Mouse (Mus musculus) midbrain, embryonic 12.5 days (tissue): Measurements from ENCODE around the gene Mcm5. TPM values are rescaled to one million over a fixed set of nuclear protein-coding genes. Genes with fewer than 3 reads are reported as not detected.
A peak's percentile ranks its signal among the peaks of the same experiment; 100 is the strongest.

Experiments
- ATAC-seq: fragments of 200-750 bp; cut with Nextera tagmentation; 2 replicates; pipeline ENCODE4 v1.8.0; 2017; ENCODE audit warnings: low read depth, moderate TSS enrichment, moderate library complexity; ENCODE audit not compliant: low FRiP score
- H3K27ac ChIP-seq: fragments of 300-500 bp; sonication (generic); replicated peaks from 2 replicates; pipeline ENCODE4 v1.5.1; 2016; ENCODE audit warnings: mild to moderate bottlenecking
- H3K27me3 ChIP-seq: fragments of 300-500 bp; sonication (generic); 2 replicates; pipeline ENCODE4 v1.6.1; 2016; ENCODE audit warnings: mild to moderate bottlenecking
- H3K36me3 ChIP-seq: fragments of 300-500 bp; sonication (generic); 2 replicates; pipeline ENCODE4 v1.6.1; 2016
- H3K4me1 ChIP-seq: fragments of 300-500 bp; sonication (generic); 2 replicates; pipeline ENCODE4 v1.6.1; 2016
- H3K4me2 ChIP-seq: fragments of 300-500 bp; sonication (generic); replicated peaks from 2 replicates; pipeline ENCODE4 v1.6.1; 2016; ENCODE audit warnings: mild to moderate bottlenecking, moderate library complexity
- H3K4me3 ChIP-seq: fragments of 300-500 bp; sonication (generic); 2 replicates; pipeline ENCODE4 v1.5.1; 2016; ENCODE audit warnings: mild to moderate bottlenecking
- H3K9ac ChIP-seq: fragments of 300-500 bp; sonication (generic); replicated peaks from 2 replicates; pipeline ENCODE4 v1.6.1; 2016; ENCODE audit warnings: mild to moderate bottlenecking, moderate library complexity
- H3K9me3 ChIP-seq: fragments of 300-500 bp; sonication (generic); 2 replicates; pipeline ENCODE4 v1.6.1; 2016; ENCODE audit warnings: mild to moderate bottlenecking
- WGBS: fragments of 180-500 bp; shearing (Covaris S2); methylation state at CpG from one replicate; pipeline ENCODE4 v1.1.7; 2016; 5-methylcytosine and 5-hydroxymethylcytosine counted together
- polyA plus RNA-seq: library from polyadenylated mRNA; unstranded; fragments of >200 nt; fragmentation: Nextera tagmentation; extraction: Ambion mirVana; gene quantifications from 2 replicates; pipeline ENCODE4 v1.2.1, GENCODE M21; 2016

Gene Mcm5
- polyA plus RNA-seq, 1 experiment from 2014 or later: 152 TPM

DNA sequence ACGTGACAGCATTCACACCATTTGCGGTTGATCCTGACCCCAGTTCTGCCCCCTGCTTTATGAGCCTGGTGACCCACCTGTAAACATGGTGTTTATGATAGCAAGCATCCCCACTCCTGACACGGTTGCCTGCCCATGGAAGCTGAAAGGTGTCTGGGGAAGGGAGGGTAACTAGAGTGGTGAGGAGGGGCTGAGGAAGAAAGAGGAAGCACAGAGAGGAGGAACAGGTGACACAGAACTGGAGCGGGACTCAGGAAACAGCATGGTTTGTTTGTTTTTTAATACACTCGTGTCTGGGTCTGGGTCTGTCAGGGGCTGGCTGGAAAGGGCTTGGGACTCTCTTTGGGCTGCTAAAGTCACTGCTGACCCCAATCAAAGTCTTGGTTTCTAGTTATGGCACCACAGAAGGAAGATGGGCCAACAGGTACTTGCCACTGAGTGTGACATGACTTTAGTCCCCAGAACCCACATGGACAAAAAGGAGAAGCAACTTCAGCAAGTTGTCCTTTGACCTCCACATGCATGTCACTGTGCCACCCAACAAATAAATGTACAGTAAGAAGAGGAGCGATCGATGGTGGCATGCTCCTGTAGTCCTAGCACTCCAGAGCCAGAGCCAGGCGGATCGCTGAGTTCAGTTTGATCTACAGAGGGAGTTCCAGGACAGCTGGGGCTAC lies 27.9 kb upstream of the Mcm5 start:
- Histone ChIP-seq H3K4me3 (no peak overlapping the region), H3K4me1 (0 out of 2 replicates have a peak, but pooled peaks cover 7% of the 10 kb centered on the region), H3K27ac (no peak overlapping the region), H3K36me3 (no peaks in the 10 kb centered on the region), H3K27me3 (peaks cover 4% of the 10 kb centered on the region; the same call in 1 of the 2 replicates), H3K9me3 (no peaks in the 10 kb centered on the region), H3K4me2 (no peak overlapping the region), H3K9ac (no peak overlapping the region)
- ATAC-seq: no peak
- WGBS: 81% methylated on average over 9 of the region's 9 CpGs

DNA sequence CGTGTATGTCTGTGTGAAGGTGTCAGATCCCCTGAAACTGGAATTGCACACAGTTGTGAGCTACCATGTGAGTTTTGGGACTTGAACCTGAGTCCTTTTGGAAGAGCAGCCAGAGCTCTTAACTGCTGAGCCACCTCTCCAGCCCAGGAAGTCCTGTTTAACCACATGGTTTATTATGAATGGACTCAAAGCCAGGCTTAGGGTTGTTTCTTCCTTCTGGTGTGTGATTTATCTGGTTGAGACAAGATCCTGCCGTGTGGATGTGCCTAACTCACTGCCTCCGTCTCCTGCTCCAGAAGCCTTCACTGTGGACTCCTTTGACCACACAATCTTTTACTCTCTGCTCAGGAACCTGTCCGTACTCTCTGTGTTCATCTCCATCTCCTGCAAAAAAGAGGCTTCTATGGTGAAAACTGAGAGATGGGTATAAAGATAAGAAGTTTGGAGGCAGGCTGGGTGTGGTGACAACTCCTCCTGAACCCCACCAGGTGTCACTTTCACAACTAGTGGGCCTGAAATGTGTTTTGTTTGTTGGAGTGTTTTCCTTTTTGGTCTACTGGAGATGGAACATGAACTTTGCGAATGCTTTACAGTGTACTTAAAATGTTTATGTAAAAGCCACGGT lies 27.1 kb upstream of the Mcm5 start:
- ATAC-seq: no peak
- Histone ChIP-seq H3K9ac (no peak overlapping the region), H3K4me1 (0 out of 2 replicates have a peak, but pooled peaks cover 7% of the 10 kb centered on the region), H3K9me3 (no peaks in the 10 kb centered on the region), H3K27me3 (peaks cover 4% of the 10 kb centered on the region; the same call in 1 of the 2 replicates), H3K27ac (no peak overlapping the region), H3K4me2 (no peak overlapping the region), H3K36me3 (no peaks in the 10 kb centered on the region), H3K4me3 (no peak overlapping the region)
- WGBS: 89% methylated on average over 6 of the region's 6 CpGs

DNA sequence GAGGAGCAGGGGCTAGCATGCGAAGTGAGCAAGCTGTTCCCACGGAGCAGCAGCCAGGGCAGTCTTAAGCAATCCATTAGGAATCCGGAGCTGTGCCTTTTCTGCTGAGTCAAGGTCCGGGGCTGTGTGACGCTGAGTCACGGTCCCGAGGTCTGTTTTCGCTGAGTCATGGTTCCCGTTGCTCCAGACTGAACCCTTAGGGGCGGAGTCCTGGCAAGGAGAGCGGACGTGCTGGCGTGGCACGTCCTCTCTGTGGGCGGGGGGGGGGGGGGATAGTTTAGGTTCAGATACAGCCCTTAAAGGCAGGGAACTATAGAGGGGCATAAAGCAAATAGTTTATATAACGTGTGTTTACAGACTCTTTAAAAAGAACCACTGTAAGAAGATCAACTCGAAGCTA lies 25.5 kb upstream of the Mcm5 start:
- Histone ChIP-seq H3K27me3 (peaks cover 4% of the 10 kb centered on the region; the same call in 1 of the 2 replicates), H3K27ac (no peak overlapping the region), H3K4me1 (peaks cover 7% of the 10 kb centered on the region; the same call in 1 of the 2 replicates), H3K4me2 (peak overlapping the region; percentile 43), H3K9ac (no peak overlapping the region), H3K4me3 (peak overlapping the region; percentile 27), H3K9me3 (no peaks in the 10 kb centered on the region), H3K36me3 (no peaks in the 10 kb centered on the region)
- WGBS: 11% methylated on average over 16 of the region's 17 CpGs
- peak; percentile 94 for ATAC-seq

DNA sequence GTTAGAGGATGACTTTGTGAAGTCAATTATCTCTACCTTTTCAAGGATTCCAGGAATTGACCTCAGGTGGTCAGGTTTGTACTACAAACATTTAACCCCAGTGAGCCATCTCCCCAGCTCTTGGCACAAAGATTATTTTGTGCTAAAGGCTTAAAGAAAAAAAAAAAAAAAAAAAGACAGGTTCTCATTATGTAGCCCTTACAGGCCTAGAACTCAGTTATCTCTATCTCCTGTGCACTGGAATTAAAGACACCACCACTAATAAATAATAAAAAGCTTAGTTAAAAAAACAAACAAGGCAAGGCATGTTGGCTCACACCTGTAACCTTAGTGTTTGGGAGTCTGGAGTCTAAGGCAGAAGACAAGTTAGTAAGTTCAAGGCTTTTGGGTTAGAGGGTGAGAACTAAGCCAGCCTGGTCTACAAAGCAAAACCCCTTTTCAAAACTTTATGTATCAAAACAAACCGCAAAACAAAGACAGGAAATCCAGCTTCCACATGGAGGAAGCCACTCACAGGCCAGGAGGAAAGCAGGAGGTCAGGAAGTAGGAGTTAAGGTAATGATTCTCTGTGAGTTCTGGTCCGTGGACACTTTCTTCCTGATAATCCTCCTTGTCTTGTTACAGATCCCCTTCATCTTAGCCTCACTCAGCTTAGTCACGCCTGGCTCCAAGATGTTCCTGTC lies 24.8 kb upstream of the Mcm5 start:
- Histone ChIP-seq H3K27me3 (peaks cover 4% of the 10 kb centered on the region; the same call in 1 of the 2 replicates), H3K4me1 (peaks cover 14% of the 10 kb centered on the region; the same call in 1 of the 2 replicates), H3K4me2 (no peak overlapping the region), H3K27ac (no peak overlapping the region), H3K9ac (no peak overlapping the region), H3K4me3 (no peak overlapping the region), H3K9me3 (no peaks in the 10 kb centered on the region), H3K36me3 (no peaks in the 10 kb centered on the region)
- ATAC-seq: no peak
- 81% methylated on average over 3 of the region's 3 CpGs for WGBS

DNA sequence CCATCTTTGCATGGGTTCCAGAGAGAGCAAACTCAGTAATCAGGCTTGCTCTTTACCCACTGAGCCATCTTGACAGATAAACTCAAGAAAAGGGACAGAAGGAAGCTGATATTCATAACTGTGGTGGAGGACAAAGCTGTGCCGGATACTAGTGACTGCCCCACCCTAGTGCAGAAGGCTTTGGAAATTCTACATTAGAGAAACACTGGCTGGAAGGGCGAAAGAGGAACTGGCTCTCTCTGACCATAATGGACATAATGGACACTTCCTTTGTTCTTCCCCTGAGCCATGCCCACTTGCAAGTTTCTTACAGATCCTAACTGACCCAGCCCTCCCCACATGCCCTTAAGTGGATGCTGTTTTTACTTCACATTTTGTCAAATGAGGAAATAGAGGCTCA lies 23.4 kb upstream of the Mcm5 start:
- Histone ChIP-seq H3K4me3 (no peak overlapping the region), H3K9me3 (no peaks in the 10 kb centered on the region), H3K9ac (no peak overlapping the region), H3K27ac (no peak overlapping the region), H3K4me1 (peaks cover 14% of the 10 kb centered on the region; the same call in 1 of the 2 replicates), H3K36me3 (no peaks in the 10 kb centered on the region), H3K4me2 (no peak overlapping the region), H3K27me3 (peaks cover 4% of the 10 kb centered on the region; the same call in 1 of the 2 replicates)
- no peak for ATAC-seq
- 91% methylated on average over 2 of the region's 2 CpGs for WGBS

DNA sequence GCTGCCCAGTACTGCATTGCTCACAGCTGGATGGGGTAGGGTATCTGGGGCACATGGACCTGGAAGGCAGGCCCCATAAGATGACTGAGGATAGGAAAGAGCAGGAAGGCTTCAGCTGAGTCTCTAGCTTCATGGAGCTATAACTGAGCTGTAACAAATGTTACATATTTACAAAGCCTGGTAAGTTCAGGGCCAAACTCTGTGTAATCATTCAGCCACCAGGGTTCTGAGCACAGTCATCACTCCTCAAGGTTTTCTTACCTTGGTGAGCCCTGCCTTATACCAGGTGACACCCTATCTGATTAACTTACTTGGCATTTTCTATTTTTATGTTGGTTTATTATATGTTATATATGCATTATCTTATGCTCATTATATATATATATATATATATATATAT lies 22.2 kb upstream of the Mcm5 start:
- no peaks in the 10 kb centered on the region for H3K36me3 ChIP-seq
- peaks cover 10% of the 10 kb centered on the region for H3K27me3 ChIP-seq
- H3K27ac ChIP-seq: no peak overlapping the region
- no peaks in the 10 kb centered on the region for H3K9me3 ChIP-seq
- H3K4me1 ChIP-seq: peaks cover 14% of the 10 kb centered on the region; the same call in 1 of the 2 replicates
- no peak for ATAC-seq
- no peak overlapping the region for H3K9ac ChIP-seq
- H3K4me2 ChIP-seq: no peak overlapping the region
- no peak overlapping the region for H3K4me3 ChIP-seq

DNA sequence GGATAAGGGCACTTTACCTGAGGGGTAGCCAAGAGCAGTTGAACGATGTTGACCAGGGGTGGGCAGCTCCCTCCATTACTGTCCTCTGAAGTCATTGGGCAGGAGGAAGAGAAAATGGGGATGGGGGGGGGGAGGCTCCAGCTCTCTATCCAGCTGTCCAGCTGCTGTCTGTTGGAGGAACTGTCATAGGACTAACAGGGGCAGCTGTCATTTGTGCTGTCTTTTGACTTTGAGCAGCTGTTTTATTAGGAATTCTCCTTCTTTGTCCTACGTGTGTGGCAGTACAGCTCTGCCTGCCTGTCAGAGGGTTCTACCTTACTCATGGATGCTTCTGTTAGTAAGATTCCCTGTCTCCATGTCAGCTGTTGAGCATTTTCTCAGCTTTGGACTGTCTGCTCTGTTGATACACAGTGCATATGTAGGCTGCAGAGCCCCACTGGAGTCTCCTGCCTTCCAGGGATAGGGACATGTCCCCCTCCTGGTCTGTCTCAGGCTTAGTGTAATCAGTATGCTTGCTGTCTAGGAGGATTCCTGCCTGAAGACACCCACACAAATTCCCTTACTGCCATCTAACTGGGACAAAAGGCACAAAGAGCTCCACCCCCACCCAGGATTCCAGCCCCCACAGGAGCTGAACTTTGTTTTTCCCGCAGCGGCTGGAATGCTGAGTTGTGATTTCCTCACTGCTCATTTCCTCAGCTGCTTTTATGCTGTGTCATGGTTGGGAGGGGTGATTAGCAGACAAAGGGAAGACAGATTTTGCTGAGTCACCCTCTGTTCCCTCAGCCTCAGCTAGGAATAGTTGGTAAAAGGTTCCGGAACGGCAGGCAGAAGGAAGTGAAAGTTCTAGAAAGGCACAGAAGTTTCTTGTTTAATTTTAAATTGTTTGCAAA lies 20.1 kb upstream of the Mcm5 start:
- Histone ChIP-seq H3K27me3 (peaks cover 9% of the 10 kb centered on the region), H3K4me3 (peak overlapping the region; percentile 14; the same call in 1 of the 2 replicates), H3K4me1 (peaks cover 14% of the 10 kb centered on the region), H3K9me3 (no peaks in the 10 kb centered on the region), H3K9ac (no peak overlapping the region), H3K4me2 (peak overlapping the region; percentile 34; the same call in 1 of the 2 replicates), H3K36me3 (no peaks in the 10 kb centered on the region), H3K27ac (0 out of 2 replicates have a peak overlapping the region, but pooled peaks have one; percentile 30)
- ATAC-seq: 0 out of 2 replicates have a peak, but pooled peaks have one; percentile 31
- 36% methylated on average over 6 of the region's 6 CpGs for WGBS

DNA sequence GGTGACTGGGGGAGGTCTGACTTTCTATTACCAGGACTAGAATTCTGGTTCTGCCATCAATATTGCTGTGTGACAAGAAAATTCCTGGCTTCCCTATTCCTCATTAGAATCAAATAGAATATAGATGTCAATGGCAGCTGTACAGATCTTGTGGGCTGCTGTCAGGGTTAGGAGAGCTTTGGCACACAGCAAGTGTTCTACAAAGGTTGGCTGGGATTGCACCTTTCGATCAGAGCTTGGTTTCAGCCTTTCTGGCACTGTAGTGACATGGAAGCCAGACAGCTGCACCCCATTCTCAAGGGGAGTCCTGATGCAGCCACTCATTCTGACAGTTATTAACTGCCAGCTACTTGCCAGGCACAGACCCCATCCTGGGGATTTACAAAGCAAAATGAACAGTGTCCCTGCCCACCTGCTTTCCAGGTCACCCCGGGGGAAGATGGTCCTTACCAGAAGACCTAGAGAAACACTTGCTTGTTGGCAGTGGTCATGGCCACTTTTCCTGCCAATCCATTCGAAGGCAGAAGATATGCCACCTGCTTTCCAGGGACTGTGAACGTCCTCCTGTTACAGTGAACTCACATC lies 18.5 kb upstream of the Mcm5 start:
- no peak overlapping the region for H3K9ac ChIP-seq
- H3K27me3 ChIP-seq: peaks cover 9% of the 10 kb centered on the region
- 84% methylated on average over 4 of the region's 4 CpGs for WGBS
- H3K4me3 ChIP-seq: no peak overlapping the region
- no peaks in the 10 kb centered on the region for H3K9me3 ChIP-seq
- no peak overlapping the region for H3K4me2 ChIP-seq
- H3K27ac ChIP-seq: no peak overlapping the region
- peaks cover 14% of the 10 kb centered on the region for H3K4me1 ChIP-seq
- ATAC-seq: no peak
- H3K36me3 ChIP-seq: no peaks in the 10 kb centered on the region

DNA sequence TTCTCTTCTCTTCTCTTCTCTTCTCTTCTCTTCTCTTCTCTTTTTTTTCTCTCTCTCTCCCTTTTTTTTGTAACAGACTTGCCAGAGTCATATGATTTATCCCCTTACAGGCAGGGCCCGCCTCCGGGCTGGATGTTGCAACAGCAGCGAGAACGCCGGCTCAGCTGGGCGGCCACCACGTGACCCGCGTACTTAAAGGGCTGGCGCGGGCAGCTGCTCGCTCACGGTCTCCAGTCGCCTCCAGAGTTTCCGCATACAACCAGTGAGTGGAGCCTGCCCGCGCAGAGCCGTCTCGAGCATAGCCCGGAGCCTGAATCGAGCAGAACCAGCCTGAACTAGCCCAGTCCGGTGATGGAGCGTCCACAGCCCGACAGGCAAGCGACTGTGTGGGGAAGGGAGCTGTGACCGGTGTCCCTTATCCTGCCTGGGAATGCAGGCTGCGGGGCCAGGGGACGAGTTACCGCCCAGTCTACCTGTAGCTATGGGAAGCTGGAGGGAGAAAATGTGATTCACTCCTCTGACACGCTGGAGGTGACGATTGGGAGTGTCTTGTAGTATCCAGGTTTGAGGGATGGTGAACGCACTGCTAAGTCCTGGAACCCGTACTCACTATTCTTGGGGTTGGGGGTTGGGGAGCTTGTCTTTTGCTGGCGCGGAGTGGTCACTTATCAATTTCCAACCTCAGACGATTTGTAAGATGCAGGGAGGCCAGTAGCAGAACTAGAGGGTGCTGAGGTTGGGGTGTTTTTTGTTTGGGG lies 15.8 kb upstream of the Mcm5 start, which contains the start of gene Hmox1:
Gene Hmox1 (plus strand): TSS at position 223 of the 758 bp plus-strand sequence.
- Histone ChIP-seq H3K36me3 (no peaks in the 10 kb centered on the region), H3K4me1 (peaks cover 14% of the 10 kb centered on the region), H3K9me3 (no peaks in the 10 kb centered on the region), H3K4me2 (peak within 1 kb of the TSS; percentile 90), H3K27me3 (peaks cover 9% of the 10 kb centered on the region), H3K4me3 (peak within 1 kb of the TSS; percentile 58), H3K9ac (peak within 1 kb of the TSS; percentile 73), H3K27ac (no peak within 1 kb of the TSS; the same call in 1 of the 2 replicates)
- peak; percentile 93 for ATAC-seq
- WGBS: 1% methylated on average over 36 of the region's 36 CpGs

DNA sequence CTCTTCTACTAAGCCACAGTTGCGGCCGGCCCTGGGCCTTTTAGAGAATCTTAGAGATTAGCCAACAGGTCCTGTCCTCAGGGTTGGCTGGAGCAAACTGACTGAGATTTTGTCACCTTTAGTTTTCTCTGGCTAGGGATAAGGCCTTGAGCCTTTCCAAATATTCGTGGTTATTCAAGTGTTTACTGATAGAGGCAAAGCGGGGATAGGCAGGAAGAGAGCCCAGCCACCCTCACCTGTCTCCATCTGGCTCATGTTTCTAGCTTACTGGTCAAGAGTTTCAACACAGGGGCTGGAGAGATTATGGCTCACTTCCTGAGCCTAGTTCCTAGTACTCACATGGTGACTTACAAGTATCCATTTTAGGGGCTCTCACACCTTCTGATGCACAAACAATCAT lies 6.4 kb upstream of the Mcm5 start:
- H3K9ac ChIP-seq: no peak overlapping the region
- WGBS: 92% methylated on average over 4 of the region's 4 CpGs
- H3K27ac ChIP-seq: no peak overlapping the region
- no peak overlapping the region for H3K4me3 ChIP-seq
- no peak overlapping the region for H3K4me2 ChIP-seq
- no peaks in the 10 kb centered on the region for H3K9me3 ChIP-seq
- ATAC-seq: no peak
- no peaks in the 10 kb centered on the region for H3K27me3 ChIP-seq
- H3K4me1 ChIP-seq: no peaks in the 10 kb centered on the region
- H3K36me3 ChIP-seq: no peaks in the 10 kb centered on the region
